Mouse (Mus musculus) embryonic facial prominence, embryonic 15.5 days (tissue): ENCODE measurements at regions not wholly inside any gene's neighbourhood (a gene's known extent, or its start where the extent isn't known, plus 50 kb on each side); places are given as distances from the start of the nearest gene placed in this dataset.
"Not testable (repeated sequence)": the region's sequence is repeated elsewhere in the genome, so short reads cannot be mapped to it uniquely, and the experiment has no call there.

ENCODE experiments used
- ATAC-seq: fragments of 200-750 bp; cut with Nextera tagmentation; 2 replicates; pipeline ENCODE4 v1.8.0; 2017; ENCODE audit warnings: low read depth, moderate TSS enrichment; ENCODE audit not compliant: insufficient number of reproducible peaks, low FRiP score, low TSS enrichment
- H3K27ac ChIP-seq: fragments of 300-500 bp; sonication (generic); replicated peaks from 2 replicates; pipeline ENCODE4 v1.5.1; 2015; ENCODE audit warnings: mild to moderate bottlenecking, inconsistent platforms
- H3K27me3 ChIP-seq: fragments of 300-500 bp; sonication (generic); 2 replicates; pipeline ENCODE4 v1.6.1; 2015; ENCODE audit warnings: inconsistent platforms
- H3K36me3 ChIP-seq: fragments of 300-500 bp; sonication (generic); 2 replicates; pipeline ENCODE4 v1.6.1; 2015; ENCODE audit warnings: mild to moderate bottlenecking, inconsistent platforms
- H3K4me1 ChIP-seq: fragments of 300-500 bp; sonication (generic); 2 replicates; pipeline ENCODE4 v1.6.1; 2015; ENCODE audit warnings: inconsistent platforms
- H3K4me2 ChIP-seq: fragments of 300-500 bp; sonication (generic); replicated peaks from 2 replicates; pipeline ENCODE4 v1.6.1; 2015; ENCODE audit warnings: mild to moderate bottlenecking, inconsistent platforms
- H3K4me3 ChIP-seq: fragments of 300-500 bp; sonication (generic); replicated peaks from 2 replicates; pipeline ENCODE4 v1.5.1; 2015; ENCODE audit warnings: mild to moderate bottlenecking, inconsistent platforms
- H3K9ac ChIP-seq: fragments of 300-500 bp; sonication (generic); 2 replicates; pipeline ENCODE4 v1.6.1; 2015; ENCODE audit warnings: inconsistent platforms
- H3K9me3 ChIP-seq: fragments of 300-500 bp; sonication (generic); replicated peaks from 2 replicates; pipeline ENCODE4 v1.6.1; 2016; ENCODE audit warnings: inconsistent platforms
- WGBS: fragments of 180-500 bp; shearing (Covaris S2); methylation state at CpG from one replicate; pipeline ENCODE4 v1.1.7; 2015; 5-methylcytosine and 5-hydroxymethylcytosine counted together

DNA sequence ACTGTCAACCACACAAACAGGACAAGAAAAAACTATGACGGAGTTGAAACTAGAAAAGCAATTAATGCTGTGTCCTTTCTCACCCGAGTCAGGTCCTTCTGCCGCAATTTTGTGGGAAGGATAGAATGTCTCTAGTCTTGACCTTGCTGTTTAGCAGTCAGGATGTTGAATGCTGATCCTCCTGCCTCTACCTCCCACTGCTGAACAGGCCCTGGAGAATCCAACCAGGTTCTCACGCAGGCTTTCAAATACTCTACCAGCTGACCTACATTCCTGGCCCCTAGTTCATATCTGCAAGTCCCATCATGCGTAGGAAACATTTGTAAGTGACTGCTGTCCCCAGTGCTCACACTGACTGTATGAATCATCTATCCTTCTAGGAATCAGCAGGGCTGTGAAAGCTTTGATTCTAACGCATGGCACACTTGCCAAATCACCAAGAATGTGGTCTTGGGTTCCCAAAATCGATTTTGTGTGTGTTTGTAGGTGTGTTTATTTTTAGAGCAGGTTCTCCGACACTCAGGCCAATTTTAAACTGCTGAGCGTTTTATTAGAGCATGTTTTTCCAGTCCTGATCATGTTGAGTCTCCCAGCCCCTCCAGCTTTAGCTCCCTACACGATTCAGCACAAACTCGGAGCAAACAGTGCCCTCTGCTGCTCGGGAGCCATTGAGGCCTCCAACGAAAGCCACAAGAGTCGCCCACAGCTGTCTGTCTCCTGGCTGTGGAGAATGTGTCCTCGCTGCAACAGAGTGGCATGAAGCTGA is 545.4 kb downstream of the Zfp704 start:
- Histone ChIP-seq H3K9ac (no peak overlapping the region), H3K36me3 (no peaks in the 10 kb centered on the region), H3K4me3 (no peak overlapping the region), H3K27me3 (no peaks in the 10 kb centered on the region), H3K4me1 (peaks cover 8% of the 10 kb centered on the region; the same call in 1 of the 2 replicates), H3K9me3 (no peaks in the 10 kb centered on the region), H3K27ac (no peak overlapping the region), H3K4me2 (no peak overlapping the region)
- ATAC-seq: no peak; the same call in 1 of the 2 replicates
- WGBS: 32% methylated on average over 15 of the region's 15 CpGs

DNA sequence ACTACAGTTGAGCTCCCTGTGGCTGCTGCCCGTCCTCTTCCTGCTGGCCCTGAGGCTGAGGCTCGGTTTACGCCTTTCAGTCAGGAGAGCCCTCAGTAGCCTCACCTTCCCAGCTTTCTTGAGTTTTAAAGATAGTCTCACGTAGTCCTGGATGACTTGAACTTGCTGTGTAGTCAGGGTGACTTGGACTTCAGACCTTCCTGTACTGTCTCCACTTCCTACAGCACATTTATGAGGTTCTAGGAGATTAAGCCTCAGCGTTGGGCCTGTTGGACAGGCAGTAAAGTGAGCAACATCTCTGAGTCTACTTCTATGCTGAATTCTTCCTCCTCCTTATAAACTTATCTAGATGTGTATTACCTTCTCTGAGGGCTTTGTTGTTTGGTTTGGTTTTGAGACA is 546.2 kb downstream of the Zfp704 start:
- Histone ChIP-seq H3K27me3 (no peaks in the 10 kb centered on the region), H3K9me3 (no peaks in the 10 kb centered on the region), H3K4me2 (no peak overlapping the region), H3K36me3 (no peaks in the 10 kb centered on the region), H3K4me1 (peaks cover 8% of the 10 kb centered on the region; the same call in 1 of the 2 replicates), H3K27ac (no peak overlapping the region), H3K9ac (no peak overlapping the region), H3K4me3 (no peak overlapping the region)
- ATAC-seq: no peak
- WGBS: 65% methylated on average over 5 of the region's 5 CpGs

DNA sequence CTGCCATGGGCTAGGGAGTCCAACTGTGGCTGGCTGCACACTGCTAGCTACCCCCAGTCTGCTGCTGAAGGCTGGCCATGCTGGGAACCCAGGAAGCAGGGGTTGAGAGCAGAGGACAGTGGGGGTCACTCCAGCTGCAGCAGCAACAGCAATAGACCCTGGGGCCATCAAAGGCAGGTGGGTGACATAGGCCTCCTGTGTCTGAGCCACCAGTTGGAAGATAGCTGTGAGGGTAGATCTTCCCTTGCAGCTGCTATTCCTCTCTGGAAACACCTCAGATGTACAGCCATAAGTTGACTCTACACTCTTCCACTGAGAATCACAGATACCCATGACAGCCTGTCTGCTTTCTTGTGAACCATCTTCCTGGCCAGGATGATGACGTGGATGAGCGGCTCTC is 548.5 kb downstream of the Zfp704 start:
- H3K27me3 ChIP-seq: no peaks in the 10 kb centered on the region
- WGBS: 88% methylated on average over 2 of the region's 2 CpGs
- no peaks in the 10 kb centered on the region for H3K9me3 ChIP-seq
- H3K4me2 ChIP-seq: no peak overlapping the region
- H3K27ac ChIP-seq: no peak overlapping the region
- ATAC-seq: no peak
- H3K36me3 ChIP-seq: no peaks in the 10 kb centered on the region
- no peak overlapping the region for H3K9ac ChIP-seq
- H3K4me3 ChIP-seq: no peak overlapping the region
- peaks cover 8% of the 10 kb centered on the region; the same call in 1 of the 2 replicates for H3K4me1 ChIP-seq

DNA sequence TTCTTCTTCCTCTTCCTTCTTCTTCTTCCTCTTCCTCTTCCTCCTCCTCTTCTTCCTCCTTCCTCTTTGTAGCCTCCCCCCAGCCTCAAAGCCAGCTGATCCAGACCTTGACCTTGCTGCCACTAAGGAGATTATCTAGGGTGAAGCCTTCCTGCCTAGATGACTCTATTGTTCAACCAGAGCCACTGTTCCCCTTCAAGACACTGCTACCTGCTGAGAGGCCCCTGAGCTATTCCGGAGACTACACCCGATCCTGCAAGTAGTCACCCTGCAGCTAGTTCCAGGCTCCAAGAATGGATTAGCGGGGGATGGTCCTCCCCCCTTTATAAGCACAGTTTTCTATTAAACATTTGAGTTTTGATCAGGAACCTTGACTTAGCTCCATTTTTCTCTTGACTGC is 552.2 kb downstream of the Zfp704 start:
- not testable (repeated sequence) for H3K4me3 ChIP-seq, ATAC-seq, H3K27ac ChIP-seq, H3K27me3 ChIP-seq, H3K4me2 ChIP-seq, H3K4me1 ChIP-seq, H3K9ac ChIP-seq, H3K9me3 ChIP-seq, H3K36me3 ChIP-seq
- WGBS: 65% methylated on average over 3 of the region's 3 CpGs

DNA sequence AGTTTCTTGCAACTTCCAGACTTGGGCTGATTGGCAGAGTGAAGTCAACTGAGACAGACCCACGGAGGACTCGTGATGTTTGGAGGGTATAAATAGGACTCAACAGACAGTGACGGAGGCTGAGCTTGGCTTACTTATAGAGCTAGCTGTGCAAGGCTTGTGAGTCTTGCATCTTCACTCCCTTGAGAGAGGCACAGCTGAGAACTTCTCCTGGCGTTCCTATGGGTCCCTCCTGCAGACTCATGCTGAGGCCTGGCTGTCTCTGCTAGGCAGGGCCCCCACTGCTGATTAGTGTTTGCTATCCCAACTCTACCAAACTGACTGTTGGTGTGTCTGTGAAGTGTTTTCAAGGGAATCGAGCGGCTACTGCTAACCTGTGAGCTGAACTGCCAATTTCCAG is 553.0 kb downstream of the Zfp704 start:
- Histone ChIP-seq H3K36me3 (no peaks in the 10 kb centered on the region), H3K9ac (no peak overlapping the region), H3K4me3 (no peak overlapping the region), H3K4me2 (no peak overlapping the region), H3K9me3 (no peaks in the 10 kb centered on the region), H3K27me3 (no peaks in the 10 kb centered on the region), H3K4me1 (no peaks in the 10 kb centered on the region), H3K27ac (no peak overlapping the region)
- 85% methylated on average over 6 of the region's 6 CpGs for WGBS
- no peak for ATAC-seq

DNA sequence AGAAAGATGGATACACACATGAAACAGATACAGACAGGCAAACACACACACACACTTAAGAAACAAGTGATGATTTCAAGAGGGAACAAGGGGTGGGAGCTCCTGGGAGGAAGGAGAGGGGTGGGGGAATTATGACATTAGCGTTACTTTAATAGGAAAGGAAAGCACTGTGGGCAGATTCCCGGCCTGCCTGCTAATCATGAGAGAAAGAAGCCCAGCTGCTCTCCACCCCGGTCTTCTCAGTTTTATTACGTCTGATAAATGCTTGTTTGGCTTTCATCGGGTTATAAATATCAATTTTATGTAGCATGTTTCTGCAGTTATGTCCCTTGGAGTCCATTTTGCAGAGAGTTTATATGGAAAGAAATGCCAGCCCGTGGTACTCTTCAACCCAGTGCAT is 554.1 kb downstream of the Zfp704 start:
- 61% methylated on average over 6 of the region's 6 CpGs for WGBS
- Histone ChIP-seq H3K4me3 (no peak overlapping the region), H3K9me3 (no peaks in the 10 kb centered on the region), H3K27ac (no peak overlapping the region), H3K36me3 (no peaks in the 10 kb centered on the region), H3K4me1 (no peaks in the 10 kb centered on the region), H3K27me3 (no peaks in the 10 kb centered on the region), H3K4me2 (no peak overlapping the region), H3K9ac (no peak overlapping the region)
- no peak for ATAC-seq
